19 mouse cellular contexts compared by ENCODE assay signal in the genomic region with DNA sequence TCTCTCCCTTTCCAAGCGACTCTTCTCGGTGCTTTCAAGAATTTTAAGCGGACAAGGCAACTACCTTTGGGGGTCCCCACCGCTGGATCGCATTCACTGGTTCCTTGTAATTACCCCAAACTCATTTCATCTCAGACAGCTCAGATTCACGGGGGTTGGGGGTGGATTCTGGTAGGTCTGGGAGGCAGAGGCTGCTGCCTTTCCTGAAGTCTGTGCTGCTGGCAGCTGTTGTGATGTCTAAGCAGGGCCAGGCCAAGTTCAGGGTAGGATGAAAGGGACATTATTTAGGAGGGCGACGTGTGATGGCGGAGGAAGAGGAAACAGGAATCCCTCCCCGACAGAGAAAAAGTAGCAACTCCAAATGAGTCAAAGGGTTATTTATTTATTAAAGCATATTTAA.
DNase-seq lines count a peak whose midpoint lies in the region; ATAC-seq and TF ChIP-seq lines count a peak whose summit lies in the region.
"Had no signal": no experiment of that assay in that cellular context is flagged by ENCODE, and none has a peak within 500 bp of the region (broad histone marks: within the 10 kb centered on the region; RNA-seq: fewer than 3 reads in every experiment).

No protein-coding gene starts in this region.

- no peak for ATAC-seq in forebrain, postnatal 0 days
- no peak for ATAC-seq in forebrain, embryonic 16.5 days
- ATAC-seq in lung, embryonic 14.5 days (ENCODE audit: insufficient read depth), result 0 out of 2 replicates have a peak, but pooled peaks have one; percentile 49
- peak; percentile 69 for ATAC-seq in limb, embryonic 14.5 days (ENCODE audit: low FRiP score, low read depth)
- 0 out of 2 replicates have a peak, but pooled peaks have one; percentile 24 for ATAC-seq in midbrain, embryonic 15.5 days (replicated peaks)
- ATAC-seq: intestine, postnatal 0 days had no signal

- no peak overlapping the region for H3K9ac ChIP-seq in forebrain, postnatal 0 days
- H3K9ac ChIP-seq in forebrain, embryonic 16.5 days (replicated peaks; ENCODE audit: low read depth, low read length), result no peak overlapping the region
- no peak overlapping the region for H3K9ac ChIP-seq in lung, embryonic 14.5 days
- H3K9ac ChIP-seq in limb, embryonic 14.5 days (ENCODE audit: low read depth, low read length, severe bottlenecking), result no peak overlapping the region
- no peak overlapping the region for H3K9ac ChIP-seq in midbrain, embryonic 15.5 days
- H3K9ac ChIP-seq: embryonic facial prominence, embryonic 13.5 days; hindbrain, embryonic 15.5 days; liver, embryonic 15.5 days had no signal

- TF ChIP-seq CTCF in forebrain, postnatal 0 days (IDR thresholded peaks at IDR 0.05; ENCODE audit: low read depth), result no peak
- TF ChIP-seq CTCF in lung, embryonic 14.5 days (IDR thresholded peaks at IDR 0.05; ENCODE audit: low read depth), result no peak

- TF ChIP-seq POLR2A in limb, embryonic 14.5 days (IDR thresholded peaks at IDR 0.05; ENCODE audit: borderline replicate concordance, extremely low read depth, insufficient read depth, insufficient read length), result no peak

- 62% methylated on average over 10 of the region's 10 CpGs for WGBS in forebrain, postnatal 0 days
- 72% methylated on average over 10 of the region's 10 CpGs for WGBS in forebrain, embryonic 16.5 days
- WGBS in lung, embryonic 14.5 days, result 53% methylated on average over 10 of the region's 10 CpGs
- 73% methylated on average over 10 of the region's 10 CpGs for WGBS in limb, embryonic 14.5 days
- WGBS in midbrain, embryonic 15.5 days, result 70% methylated on average over 10 of the region's 10 CpGs

- H3K9me3 ChIP-seq in forebrain, postnatal 0 days (ENCODE audit: low read length), result no peaks in the 10 kb centered on the region
- H3K9me3 ChIP-seq in forebrain, embryonic 16.5 days (ENCODE audit: control insufficient read depth, low read length), result no peaks in the 10 kb centered on the region
- H3K9me3 ChIP-seq in lung, embryonic 14.5 days (ENCODE audit: low read depth, low read length), result peaks cover 6% of the 10 kb centered on the region; the same call in 1 of the 2 replicates
- H3K9me3 ChIP-seq in limb, embryonic 14.5 days (ENCODE audit: control insufficient read depth, low read length), result no peaks in the 10 kb centered on the region; the same call in 1 of the 2 replicates
- H3K9me3 ChIP-seq in midbrain, embryonic 15.5 days, result no peaks in the 10 kb centered on the region
- H3K9me3 ChIP-seq: embryonic facial prominence, embryonic 13.5 days; hindbrain, embryonic 15.5 days; liver, embryonic 15.5 days had no signal

- peak overlapping the region; percentile 28; the same call in 1 of the 2 replicates for H3K4me2 ChIP-seq in forebrain, postnatal 0 days (ENCODE audit: low read depth)
- no peak overlapping the region for H3K4me2 ChIP-seq in forebrain, embryonic 16.5 days (ENCODE audit: low read length)
- H3K4me2 ChIP-seq in lung, embryonic 14.5 days, result no peak overlapping the region
- H3K4me2 ChIP-seq in limb, embryonic 14.5 days (replicated peaks; ENCODE audit: low read depth, low read length, severe bottlenecking), result no peak overlapping the region
- H3K4me2 ChIP-seq in midbrain, embryonic 15.5 days, result peak overlapping the region; percentile 34
- H3K4me2 ChIP-seq: embryonic facial prominence, embryonic 13.5 days; liver, embryonic 15.5 days had no signal

- H3K4me3 ChIP-seq in forebrain, postnatal 0 days (ENCODE audit: low read depth, low read length), result no peak overlapping the region
- H3K4me3 ChIP-seq in forebrain, embryonic 16.5 days (replicated peaks; ENCODE audit: low read length), result no peak overlapping the region
- H3K4me3 ChIP-seq in lung, embryonic 14.5 days (ENCODE audit: low read depth, low read length), result no peak overlapping the region
- H3K4me3 ChIP-seq in limb, embryonic 14.5 days (replicated peaks; ENCODE audit: low read length), result no peak overlapping the region
- no peak overlapping the region for H3K4me3 ChIP-seq in midbrain, embryonic 15.5 days
- H3K4me3 ChIP-seq: embryonic facial prominence, embryonic 13.5 days; hindbrain, embryonic 15.5 days; liver, embryonic 15.5 days; megakaryocyte, embryonic 14.5 days; myocyte had no signal

- 0 out of 2 replicates have a peak, but pooled peaks cover 3% of the 10 kb centered on the region for H3K4me1 ChIP-seq in forebrain, postnatal 0 days (ENCODE audit: insufficient read depth)
- peaks cover 4% of the 10 kb centered on the region; the same call in 1 of the 2 replicates for H3K4me1 ChIP-seq in forebrain, embryonic 16.5 days (replicated peaks; ENCODE audit: control insufficient read depth, insufficient read depth, low read length)
- 0 out of 2 replicates have a peak, but pooled peaks cover 4% of the 10 kb centered on the region for H3K4me1 ChIP-seq in lung, embryonic 14.5 days (ENCODE audit: insufficient read depth)
- H3K4me1 ChIP-seq in limb, embryonic 14.5 days (ENCODE audit: control insufficient read depth, insufficient read depth, low read length), result no peaks in the 10 kb centered on the region
- H3K4me1 ChIP-seq in midbrain, embryonic 15.5 days, result peaks cover 12% of the 10 kb centered on the region
- H3K4me1 ChIP-seq: embryonic facial prominence, embryonic 13.5 days; hindbrain, embryonic 15.5 days; liver, embryonic 15.5 days; megakaryocyte, embryonic 14.5 days had no signal

- H3K36me3 ChIP-seq in forebrain, postnatal 0 days (ENCODE audit: insufficient read depth), result no peaks in the 10 kb centered on the region
- H3K36me3 ChIP-seq in forebrain, embryonic 16.5 days (ENCODE audit: control insufficient read depth, insufficient read depth), result no peaks in the 10 kb centered on the region
- H3K36me3 ChIP-seq in lung, embryonic 14.5 days (ENCODE audit: insufficient read depth), result no peaks in the 10 kb centered on the region
- H3K36me3 ChIP-seq in limb, embryonic 14.5 days (ENCODE audit: control insufficient read depth, insufficient read depth, low read length), result no peaks in the 10 kb centered on the region
- no peaks in the 10 kb centered on the region for H3K36me3 ChIP-seq in midbrain, embryonic 15.5 days (replicated peaks)
- H3K36me3 ChIP-seq: embryonic facial prominence, embryonic 13.5 days; hindbrain, embryonic 15.5 days; liver, embryonic 15.5 days had no signal

- no peaks in the 10 kb centered on the region for H3K27me3 ChIP-seq in forebrain, postnatal 0 days (ENCODE audit: insufficient read depth, low read length)
- no peaks in the 10 kb centered on the region for H3K27me3 ChIP-seq in forebrain, embryonic 16.5 days (replicated peaks; ENCODE audit: control insufficient read depth, insufficient read depth, low read length)
- no peaks in the 10 kb centered on the region for H3K27me3 ChIP-seq in lung, embryonic 14.5 days (ENCODE audit: insufficient read depth, low read length)
- H3K27me3 ChIP-seq in limb, embryonic 14.5 days (ENCODE audit: control insufficient read depth, insufficient read depth, low read length), result no peaks in the 10 kb centered on the region
- no peaks in the 10 kb centered on the region for H3K27me3 ChIP-seq in midbrain, embryonic 15.5 days (replicated peaks)
- H3K27me3 ChIP-seq: hindbrain, embryonic 15.5 days; liver, embryonic 15.5 days; megakaryocyte, embryonic 14.5 days had no signal

- no peak for DNase-seq in forebrain, postnatal 0 days
- DNase-seq in lung, embryonic 14.5 days, result no peak
- DNase-seq in lung, postnatal 14 days, result no peak
- no peak for DNase-seq in limb, embryonic 14.5 days (ENCODE audit: low spot score)
- no peak for DNase-seq in layer of hippocampus, adult 11-12 months (ENCODE audit: low spot score)
- no peak for DNase-seq in ovary, postnatal 36 days (ENCODE audit: low spot score)
- DNase-seq: adrenal gland, adult 2 months; cerebellum, adult 2 months; thymus, adult 18-20 months; thymus, postnatal 4 days had no signal

- no peak overlapping the region for H3K27ac ChIP-seq in forebrain, postnatal 0 days (ENCODE audit: low read depth, low read length)
- no peak overlapping the region for H3K27ac ChIP-seq in forebrain, embryonic 16.5 days (ENCODE audit: low read length)
- no peak overlapping the region for H3K27ac ChIP-seq in lung, embryonic 14.5 days (ENCODE audit: low read depth)
- H3K27ac ChIP-seq in limb, embryonic 14.5 days (replicated peaks; ENCODE audit: low read depth, low read length), result no peak overlapping the region
- no peak overlapping the region for H3K27ac ChIP-seq in midbrain, embryonic 15.5 days
- H3K27ac ChIP-seq: embryonic facial prominence, embryonic 13.5 days; hindbrain, embryonic 15.5 days; kidney, postnatal 0 days; liver, embryonic 15.5 days had no signal

Comparison
In these comparisons a context has a peak if more than half of its experiments do, and no peak if none do; other contexts are left out.
1. H3K4me2 ChIP-seq: peak in forebrain, postnatal 0 days (single experiment) and midbrain, embryonic 15.5 days (single experiment); none in forebrain, embryonic 16.5 days (single experiment), lung, embryonic 14.5 days (single experiment) and limb, embryonic 14.5 days (single experiment).
2. ATAC-seq: peak in lung, embryonic 14.5 days (single experiment), limb, embryonic 14.5 days (single experiment) and midbrain, embryonic 15.5 days (single experiment); none in forebrain, postnatal 0 days (single experiment) and forebrain, embryonic 16.5 days (single experiment).